Mouse (Mus musculus) cerebellum, adult (tissue): ENCODE results near the gene Lbhd2.

Experiments used
- ATAC-seq: cut with Nextera tagmentation; 2 replicates; pipeline ENCODE4 v1.9.2; 2017; ENCODE audit warnings: mild to moderate bottlenecking, moderate library complexity, mixed read lengths; ENCODE audit not compliant: insufficient number of reproducible peaks, low FRiP score, low TSS enrichment

Gene Lbhd2

DNA sequence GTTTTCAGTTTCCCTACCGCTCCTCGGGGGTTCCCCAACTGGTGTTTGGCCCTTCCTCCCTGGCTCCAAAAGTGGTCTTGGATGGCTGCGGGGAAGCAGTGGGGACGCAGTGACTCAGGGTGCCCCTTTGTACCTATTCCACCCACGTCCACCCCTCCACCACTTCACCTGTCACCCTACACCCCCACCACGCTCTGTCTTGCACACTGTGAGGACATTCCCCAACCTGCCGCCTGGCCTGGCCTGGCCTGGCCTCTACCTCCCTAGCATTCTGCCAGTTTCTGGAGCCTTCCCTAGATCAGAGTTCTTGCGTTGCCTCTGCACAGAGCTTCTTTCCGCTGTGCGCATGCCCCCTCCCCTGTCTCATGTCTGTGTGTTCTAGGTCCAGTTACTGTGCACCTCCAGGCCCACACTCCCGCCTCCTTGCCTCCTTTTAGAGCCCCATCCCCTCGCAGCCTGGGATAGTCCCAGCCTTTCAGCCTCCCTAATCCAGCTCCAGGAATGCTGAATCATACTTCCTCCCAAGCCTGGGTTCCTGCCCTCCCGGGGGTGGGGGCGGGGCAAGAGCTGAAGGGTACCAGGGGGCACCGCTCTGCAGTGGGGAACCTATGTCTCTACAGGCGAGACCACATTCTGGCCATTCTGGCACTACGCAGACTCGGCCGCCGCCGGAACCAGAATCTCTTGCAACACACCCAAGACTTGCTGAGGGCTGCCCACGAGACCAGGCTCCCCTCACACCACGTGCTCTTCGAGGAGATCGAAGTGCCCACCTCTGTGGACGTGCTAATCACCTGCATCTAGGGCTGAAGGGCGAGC is 23.6 kb downstream of the Lbhd2 start:
- ATAC-seq = no peak

GRCm38 (mm10) chr12:111430868-111431817 is 24.5 kb downstream of the Lbhd2 start:
- no peak for ATAC-seq

- no peak for ATAC-seq
Observed at GRCm38 (mm10) chr12:111432097-111432496, 25.5 kb downstream of the Lbhd2 start.

DNA sequence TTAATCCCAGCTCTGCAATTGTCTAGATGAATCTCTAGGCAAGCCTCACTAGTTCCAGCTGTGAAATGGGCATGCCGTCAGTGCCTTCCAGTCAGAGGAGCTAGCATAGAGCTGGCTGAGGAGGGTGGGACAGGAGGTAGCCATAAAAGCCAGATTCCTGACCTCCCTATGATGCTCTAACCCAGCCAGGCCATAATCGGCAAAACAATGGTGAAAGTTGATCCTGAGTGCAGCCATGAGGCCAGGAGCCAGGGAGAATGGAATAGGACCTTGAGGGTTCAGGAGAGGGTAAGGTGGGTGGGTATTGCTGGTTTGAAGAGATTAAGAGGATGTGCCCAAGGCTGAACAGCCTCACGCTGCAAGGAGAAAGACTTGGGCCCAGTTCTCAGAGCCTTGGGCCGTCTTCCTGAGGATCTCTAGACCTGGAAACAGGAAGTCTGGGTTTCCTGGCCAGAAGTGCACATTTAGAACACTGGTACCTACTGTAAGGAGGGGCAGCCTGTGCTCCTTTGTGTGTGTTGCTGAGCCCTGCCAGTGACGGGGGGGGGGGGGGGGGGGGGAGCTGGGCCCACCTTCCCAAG is 26.2 kb downstream of the Lbhd2 start:
- no peak for ATAC-seq

DNA sequence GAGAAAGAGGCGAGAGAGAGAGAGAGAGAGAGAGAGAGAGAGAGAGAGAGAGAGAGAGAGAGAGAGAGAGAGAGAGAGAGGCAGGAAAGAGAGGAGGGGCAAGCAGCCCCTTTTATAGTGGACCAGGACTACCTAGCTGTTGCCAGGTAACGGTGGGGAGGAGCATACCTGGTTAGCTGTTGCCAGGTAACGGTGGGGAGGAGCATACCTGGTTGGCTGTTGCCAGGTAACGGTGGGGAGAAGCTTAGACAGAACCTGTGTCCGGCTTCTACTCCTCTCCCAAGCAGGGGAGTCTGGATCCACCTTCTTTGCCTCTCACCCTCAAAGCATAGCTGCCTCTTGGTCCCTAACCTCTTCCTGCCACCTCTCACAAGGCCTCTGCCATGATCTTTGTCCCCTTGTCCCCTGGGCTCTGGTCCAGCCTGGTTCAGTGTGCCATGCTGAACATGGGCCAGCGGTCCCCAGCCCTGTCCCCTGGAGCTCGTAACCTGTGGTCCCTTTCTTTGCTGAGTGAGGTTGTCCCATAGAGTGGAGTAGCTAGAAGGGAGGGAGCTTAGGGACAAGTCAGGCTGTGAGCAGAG is 27.6 kb downstream of the Lbhd2 start:
- no peak for ATAC-seq

DNA sequence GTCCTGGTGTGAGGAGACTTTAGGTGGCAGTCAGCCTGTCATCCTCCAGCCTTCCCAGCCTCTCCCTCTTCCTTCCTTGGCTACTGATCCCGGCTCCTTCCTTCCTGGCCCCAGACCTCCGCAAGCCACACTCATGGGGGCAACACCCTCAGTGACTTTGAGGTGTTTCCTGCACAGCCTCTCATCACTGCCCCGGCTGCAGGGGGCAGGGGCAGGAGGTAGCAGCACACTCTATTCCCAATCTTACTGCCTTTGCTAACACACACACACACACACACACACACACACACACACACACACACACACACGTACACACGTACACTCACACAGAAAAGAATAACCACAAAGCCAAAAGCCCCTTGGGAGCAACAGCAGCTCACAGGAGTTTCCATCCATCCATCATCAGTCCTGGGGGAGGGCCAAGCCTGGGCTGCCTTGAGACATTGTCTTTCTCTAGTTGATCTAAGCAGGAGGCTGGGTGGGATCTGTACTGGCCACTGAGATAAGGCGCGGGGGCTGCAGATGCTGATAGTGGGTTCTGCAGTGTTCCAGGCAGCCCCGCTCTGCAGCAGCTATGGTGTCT is 28.2 kb downstream of the Lbhd2 start:
- ATAC-seq = no peak

GRCm38 (mm10) chr12:111436170-111436569 is 29.6 kb downstream of the Lbhd2 start:
- ATAC-seq = no peak

DNA sequence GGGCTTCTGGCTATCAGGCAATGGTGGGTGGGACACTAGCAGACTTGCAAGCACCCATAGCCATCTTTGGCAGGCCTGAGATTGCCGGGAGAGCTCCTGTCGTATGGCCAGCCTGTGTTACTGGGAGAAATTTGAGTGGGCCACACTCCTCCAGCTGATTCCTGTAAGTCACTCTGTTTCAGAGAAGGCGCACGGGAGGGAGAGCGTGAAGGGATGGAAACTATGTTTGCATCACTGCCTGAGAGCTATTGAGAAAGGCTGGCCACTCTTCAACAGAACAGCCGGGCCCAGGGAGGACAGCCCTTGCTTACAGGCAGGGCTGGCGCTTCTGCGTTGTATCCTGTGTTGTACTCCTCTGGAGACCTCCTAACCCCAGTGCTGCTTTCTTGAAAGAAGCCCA is 30.0 kb downstream of the Lbhd2 start:
- ATAC-seq = no peak

DNA sequence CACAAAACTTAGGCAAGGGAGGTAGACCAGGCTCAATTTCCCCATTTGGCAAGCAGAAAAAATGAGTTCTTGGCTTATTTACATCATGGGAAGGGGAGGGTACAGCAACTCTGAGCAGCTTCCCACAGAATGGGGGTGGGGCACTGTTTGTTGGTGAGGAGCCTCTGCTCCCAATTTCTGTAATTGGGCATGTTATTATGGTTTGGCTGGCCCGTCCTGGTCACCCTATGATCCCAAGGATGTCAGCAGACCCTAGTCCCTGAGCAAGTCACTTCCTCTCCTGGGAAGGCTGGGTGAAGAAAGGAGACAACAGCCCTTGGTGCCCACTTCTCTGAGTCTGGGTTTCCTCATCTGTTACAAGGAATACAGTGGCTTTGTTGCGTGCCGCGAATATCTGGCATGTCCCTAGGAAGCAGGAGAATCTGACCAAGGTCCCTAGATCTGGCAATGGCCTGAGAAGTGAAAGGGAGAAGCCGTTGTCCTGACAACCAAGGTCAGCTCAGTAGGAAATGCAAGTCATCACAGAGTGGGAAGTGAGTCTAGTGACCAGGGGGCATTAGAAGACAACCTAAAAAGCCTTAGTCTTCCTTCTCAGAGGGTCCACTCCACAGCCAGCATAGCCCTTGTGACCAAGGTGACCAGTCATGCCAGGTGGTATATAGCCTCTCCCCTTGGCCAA is 30.8 kb downstream of the Lbhd2 start:
- ATAC-seq = no peak

- ATAC-seq = no peak
Observed at GRCm38 (mm10) chr12:111438850-111439249, 32.2 kb downstream of the Lbhd2 start.

GRCm38 (mm10) chr12:111440701-111441373 is 34.2 kb downstream of the Lbhd2 start:
- ATAC-seq = no peak

GRCm38 (mm10) chr12:111441523-111441922 is 34.9 kb downstream of the Lbhd2 start:
- no peak for ATAC-seq

DNA sequence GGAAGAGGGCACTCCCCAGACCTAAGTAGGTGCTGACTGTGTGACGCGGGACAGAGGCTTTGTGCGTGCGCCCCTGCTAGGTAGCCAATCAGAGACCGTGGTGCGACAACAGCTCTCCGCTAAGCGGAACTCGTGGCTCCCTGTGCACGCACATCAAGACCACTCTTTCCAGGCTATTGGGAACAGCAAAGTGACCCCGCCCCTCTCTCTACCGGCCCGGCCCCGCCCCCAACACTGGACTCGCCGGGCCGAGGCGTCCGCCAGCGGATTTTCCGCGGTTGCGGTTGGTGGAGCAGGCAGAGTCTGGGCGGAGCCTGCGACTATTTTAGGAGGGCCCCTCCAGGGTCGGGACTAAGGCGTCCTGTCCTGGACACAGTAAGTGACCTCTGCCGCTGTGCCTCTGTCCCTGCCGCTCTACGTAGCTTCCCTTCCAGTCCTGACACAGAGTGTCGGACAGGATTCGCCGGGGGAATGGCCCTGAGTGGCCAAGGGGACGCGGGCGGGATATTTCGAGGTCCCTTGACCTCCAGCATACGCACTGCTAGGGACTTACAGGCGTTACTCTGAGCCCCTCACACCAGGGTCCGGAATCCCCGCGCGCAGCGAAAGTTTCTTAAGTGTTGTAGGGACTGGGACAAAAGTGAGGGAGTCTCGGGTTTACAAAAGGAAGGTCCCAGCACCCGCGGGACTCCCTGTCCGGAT is 35.9 kb downstream of the Lbhd2 start, which contains the start of gene Tnfaip2:
Gene Tnfaip2, plus strand, starts transcription at position 161 of the 702 bp plus-strand sequence.
- no peak for ATAC-seq

DNA sequence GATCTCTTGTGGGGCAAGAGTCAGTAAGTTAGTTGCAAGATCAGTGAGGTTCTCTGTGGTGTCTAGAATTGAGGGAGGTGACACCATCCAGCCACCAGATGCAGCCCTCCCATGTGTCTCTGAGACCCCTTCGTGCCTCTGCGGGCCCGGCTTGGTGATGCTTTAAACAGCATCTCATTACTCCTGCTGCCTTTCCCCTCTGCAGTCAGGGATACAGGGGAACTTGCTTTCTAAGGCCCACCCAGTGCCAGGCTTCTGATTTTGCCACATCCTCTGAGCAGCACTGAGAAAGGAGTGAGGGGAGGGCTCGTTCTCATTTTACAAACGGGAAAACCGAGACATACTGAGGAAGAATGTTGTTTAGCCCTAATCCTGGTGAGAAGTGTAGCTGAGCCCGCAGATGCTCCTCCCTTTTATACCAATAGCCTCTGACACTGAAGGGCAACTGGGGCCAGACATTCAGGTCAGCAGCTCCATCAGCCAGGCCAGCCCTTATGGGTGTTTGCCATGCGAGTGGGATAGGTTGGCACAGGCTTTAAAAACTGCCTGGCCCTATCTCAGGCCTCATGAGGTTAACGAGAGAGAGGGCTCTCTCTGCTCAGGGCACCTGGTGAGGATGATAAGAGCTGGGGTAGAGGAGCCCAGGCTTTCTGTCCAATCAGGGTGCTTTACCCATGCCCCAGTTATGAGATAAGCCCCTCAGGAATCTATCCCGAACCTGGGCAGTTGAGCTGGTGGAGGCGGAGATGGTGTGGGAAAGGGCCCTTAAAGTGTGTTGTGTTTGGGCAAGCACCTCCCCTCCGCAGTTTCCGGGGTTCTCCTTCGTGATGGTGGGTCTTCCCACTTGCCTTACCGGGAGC is 36.6 kb downstream of the Lbhd2 start:
- ATAC-seq = no peak

DNA sequence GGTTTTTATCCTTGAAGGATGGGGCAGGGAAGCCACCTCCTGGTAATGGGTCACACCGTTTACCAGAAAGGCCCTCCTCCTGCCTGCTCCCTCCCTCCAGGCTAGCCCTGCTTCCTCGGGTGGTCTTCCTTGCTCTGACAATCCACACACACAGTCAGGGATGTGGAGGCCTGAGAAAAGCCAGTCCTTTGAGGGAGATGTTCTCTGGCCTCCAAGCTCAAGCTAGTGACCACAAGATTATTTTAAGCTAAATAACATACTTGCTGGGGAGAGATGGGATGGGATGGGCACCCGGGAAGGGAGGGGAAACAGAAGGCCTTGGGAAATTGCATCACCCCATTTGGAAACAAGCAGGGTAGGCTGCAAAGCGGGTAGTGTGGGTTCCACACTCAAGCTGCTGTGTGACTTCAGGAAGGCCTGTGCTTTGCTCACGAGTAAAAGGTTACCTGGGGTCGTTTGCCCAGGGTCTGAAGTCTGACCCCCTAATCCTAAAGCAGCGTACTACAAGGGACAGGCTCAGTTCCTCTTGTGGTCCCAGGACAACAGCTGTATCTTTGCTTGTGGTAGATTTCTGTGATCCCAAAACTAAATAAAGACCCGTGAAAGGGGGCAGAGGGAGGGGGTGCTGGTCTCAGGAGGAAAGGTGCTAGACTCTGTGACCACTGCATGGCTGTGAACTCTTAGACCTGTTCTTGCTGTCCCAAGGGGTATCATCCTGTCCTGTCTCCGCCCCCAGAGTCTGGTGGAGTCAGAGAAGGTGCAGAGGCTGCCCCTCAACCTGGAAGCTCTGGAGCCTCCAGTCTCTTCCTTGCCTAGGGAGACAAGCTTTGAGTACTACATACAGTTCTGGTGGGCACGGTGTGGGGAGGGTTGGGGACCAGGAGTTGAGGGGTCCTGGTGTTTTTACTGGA is 37.6 kb downstream of the Lbhd2 start:
- no peak for ATAC-seq

- no peak for ATAC-seq
Observed at GRCm38 (mm10) chr12:111445161-111445889, 38.7 kb downstream of the Lbhd2 start.
